Mouse (Mus musculus) forebrain, embryonic 16.5 days (tissue): Measurements from ENCODE around the gene Vash2. TPM values are rescaled to one million over a fixed set of nuclear protein-coding genes. Genes with fewer than 3 reads are reported as not detected.

Experiments
- ATAC-seq: fragments of 200-750 bp; cut with Nextera tagmentation; 2 replicates; pipeline ENCODE4 v1.8.0; 2017; ENCODE audit warnings: mild to moderate bottlenecking, moderate library complexity
- H3K27ac ChIP-seq: fragments of 300-500 bp; sonication (generic); 2 replicates; pipeline ENCODE4 v1.5.1; 2014; ENCODE audit warnings: low read length, control low read depth
- H3K27me3 ChIP-seq: fragments of 300-500 bp; sonication (generic); replicated peaks from 2 replicates; pipeline ENCODE4 v1.6.1; 2014; ENCODE audit warnings: low read length; ENCODE audit not compliant: control insufficient read depth, insufficient read depth
- H3K36me3 ChIP-seq: fragments of 300-500 bp; sonication (generic); 2 replicates; pipeline ENCODE4 v1.6.1; 2014; ENCODE audit not compliant: control insufficient read depth, insufficient read depth
- H3K4me1 ChIP-seq: fragments of 300-500 bp; sonication (generic); replicated peaks from 2 replicates; pipeline ENCODE4 v1.6.1; 2014; ENCODE audit warnings: low read length; ENCODE audit not compliant: control insufficient read depth, insufficient read depth
- H3K4me2 ChIP-seq: fragments of 300-500 bp; sonication (generic); 2 replicates; pipeline ENCODE4 v1.6.1; 2014; ENCODE audit warnings: mild to moderate bottlenecking, low read length, control low read depth
- H3K4me3 ChIP-seq: fragments of 300-500 bp; sonication (generic); replicated peaks from 2 replicates; pipeline ENCODE4 v1.5.1; 2014; ENCODE audit warnings: mild to moderate bottlenecking, low read length, control low read depth
- H3K9ac ChIP-seq: fragments of 300-500 bp; sonication (generic); replicated peaks from 2 replicates; pipeline ENCODE4 v1.6.1; 2014; ENCODE audit warnings: low read depth, low read length, control low read depth
- H3K9me3 ChIP-seq: fragments of 300-500 bp; sonication (generic); 2 replicates; pipeline ENCODE4 v1.6.1; 2016; ENCODE audit warnings: low read length; ENCODE audit not compliant: control insufficient read depth
- WGBS: fragments of 180-500 bp; shearing (Covaris S2); extraction: QIAGEN DNeasy Blood & Tissue Kit; methylation state at CpG from one replicate; pipeline ENCODE4 v1.1.7; 2014; 5-methylcytosine and 5-hydroxymethylcytosine counted together
- polyA plus RNA-seq: library from polyadenylated mRNA; unstranded; fragments of >200 nt; fragmentation: Nextera tagmentation; extraction: Ambion mirVana; gene quantifications from 2 replicates; pipeline ENCODE4 v1.2.1, GENCODE M21; 2015

Vash2 gene
- polyA plus RNA-seq, 1 experiment from 2014 or later: 99.9 TPM

DNA sequence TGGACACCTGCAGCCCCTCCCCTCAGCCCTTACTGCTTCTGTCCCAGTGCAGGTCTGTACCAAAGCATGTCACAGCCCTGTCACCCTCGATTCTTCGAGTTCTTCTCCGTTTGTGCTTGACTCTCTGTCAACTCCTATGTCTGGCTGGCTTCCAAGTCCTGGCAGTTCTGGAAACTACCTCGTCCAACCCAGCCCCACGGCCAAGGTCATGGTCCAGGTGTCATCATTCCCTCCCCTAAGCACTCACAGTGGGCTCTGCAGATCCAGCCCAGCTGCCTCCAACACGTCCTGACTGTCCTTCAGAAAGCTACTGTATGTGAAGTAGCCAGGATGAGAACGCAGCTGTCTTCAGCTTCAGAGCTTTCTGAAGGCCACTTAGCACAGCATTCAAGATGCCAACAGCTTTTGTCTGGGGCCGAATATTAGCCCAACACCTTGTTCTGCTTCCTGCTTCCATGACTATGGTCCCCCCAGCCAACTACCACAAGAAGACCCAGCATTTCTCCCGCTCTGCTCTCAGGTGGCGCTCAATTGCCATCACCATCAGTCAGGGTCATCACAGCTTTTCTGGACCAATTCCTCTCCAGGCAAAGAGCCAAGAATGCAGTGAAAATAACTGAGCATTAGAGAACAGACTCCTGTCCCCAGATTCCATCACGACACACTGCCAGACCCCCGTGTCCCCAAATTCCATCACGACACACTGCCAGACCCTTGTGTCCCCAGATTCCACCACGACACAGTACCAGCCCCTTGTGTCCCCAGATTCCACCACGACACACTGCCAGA is 13.9 kb downstream of the Vash2 start:
- 78% methylated on average over 15 of the region's 15 CpGs for whole genome bisulfite sequencing

DNA sequence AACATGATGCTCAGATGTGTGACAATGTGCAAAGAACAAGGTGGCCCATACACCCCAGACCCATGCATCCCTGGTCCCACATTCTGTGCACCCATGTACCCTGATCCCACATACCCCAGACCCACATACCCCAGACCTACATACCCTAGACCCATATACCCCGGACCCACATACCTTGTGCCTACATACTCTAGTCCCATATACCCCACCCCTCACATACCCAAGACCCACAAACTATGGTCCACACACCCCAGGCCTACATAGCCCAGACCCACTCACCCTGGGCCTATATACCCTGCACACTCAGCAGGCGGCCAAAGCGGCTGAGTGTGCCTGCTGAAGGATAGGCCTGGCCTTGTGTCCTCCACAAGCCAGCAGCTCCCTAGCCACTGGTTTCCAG is 16.3 kb downstream of the Vash2 start:
- H3K27ac ChIP-seq: no peak overlapping the region
- H3K4me1 ChIP-seq: no peaks in the 10 kb centered on the region
- no peak overlapping the region for H3K4me3 ChIP-seq
- H3K27me3 ChIP-seq: no peaks in the 10 kb centered on the region
- H3K9ac ChIP-seq: no peak overlapping the region
- ATAC-seq: 0 out of 2 replicates have a peak, but pooled peaks have one; percentile 40
- 91% methylated on average over 3 of the region's 3 CpGs for WGBS
- H3K9me3 ChIP-seq: no peaks in the 10 kb centered on the region
- peaks cover 29% of the 10 kb centered on the region for H3K36me3 ChIP-seq
- no peak overlapping the region for H3K4me2 ChIP-seq

More for the DNA sequence above, 13.9 kb downstream of the Vash2 start:
- ATAC-seq: no peak
- Histone ChIP-seq H3K4me3 (no peak overlapping the region), H3K4me2 (no peak overlapping the region), H3K27ac (no peak overlapping the region), H3K4me1 (no peaks in the 10 kb centered on the region), H3K9me3 (no peaks in the 10 kb centered on the region), H3K36me3 (peaks cover 17% of the 10 kb centered on the region), H3K27me3 (no peaks in the 10 kb centered on the region), H3K9ac (no peak overlapping the region)

DNA sequence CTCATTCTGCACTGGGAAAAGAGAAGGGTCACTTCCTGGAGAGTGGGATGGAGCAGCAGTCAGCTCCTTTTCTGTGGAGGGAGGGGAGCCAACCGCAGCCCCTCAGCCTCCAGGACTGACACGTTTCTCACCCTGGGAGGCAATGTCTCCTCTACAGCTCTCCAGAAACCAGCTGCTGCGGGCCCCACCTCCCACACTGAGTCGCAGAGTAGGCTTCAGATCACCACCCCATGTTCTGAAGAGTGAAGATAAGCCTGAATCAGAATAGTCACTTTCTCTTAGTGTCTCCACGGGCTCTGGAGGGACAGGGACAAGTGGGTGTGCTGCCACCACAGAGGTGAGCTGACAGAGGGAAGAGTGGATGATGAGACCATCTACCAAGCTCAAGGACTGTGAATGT is 20.3 kb downstream of the Vash2 start:
- Histone ChIP-seq H3K9ac (no peak overlapping the region), H3K4me3 (no peak overlapping the region), H3K27me3 (no peaks in the 10 kb centered on the region), H3K4me1 (no peaks in the 10 kb centered on the region), H3K9me3 (no peaks in the 10 kb centered on the region), H3K27ac (no peak overlapping the region), H3K4me2 (no peak overlapping the region), H3K36me3 (peaks cover 29% of the 10 kb centered on the region)
- 89% methylated on average over 5 of the region's 5 CpGs for WGBS
- ATAC-seq: no peak

DNA sequence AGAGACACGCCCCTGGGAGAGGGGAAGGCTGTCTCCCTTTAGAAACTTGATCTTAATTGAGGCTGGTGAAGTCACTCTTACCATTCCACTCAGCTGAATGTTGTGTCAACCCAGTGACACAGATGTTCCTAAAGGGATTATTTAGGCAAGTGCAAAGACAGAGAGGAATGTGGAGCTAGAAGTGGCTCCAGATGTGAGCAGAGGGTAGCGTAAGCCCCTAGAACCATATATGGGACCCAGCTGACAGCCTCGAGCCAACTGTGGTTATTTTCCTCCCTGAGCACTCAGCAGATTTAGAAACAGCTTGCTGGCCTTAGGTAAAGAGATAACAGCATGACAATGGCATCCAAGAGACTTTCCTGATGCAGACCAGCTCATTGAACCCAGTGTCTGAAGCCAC is 26.1 kb downstream of the Vash2 start:
- ATAC-seq: no peak
- Histone ChIP-seq H3K4me3 (no peak overlapping the region), H3K9ac (no peak overlapping the region), H3K27me3 (no peaks in the 10 kb centered on the region), H3K9me3 (no peaks in the 10 kb centered on the region), H3K27ac (no peak overlapping the region), H3K36me3 (peaks cover 26% of the 10 kb centered on the region), H3K4me2 (no peak overlapping the region), H3K4me1 (no peaks in the 10 kb centered on the region)
- WGBS: 90% methylated on average over 3 of the region's 3 CpGs

DNA sequence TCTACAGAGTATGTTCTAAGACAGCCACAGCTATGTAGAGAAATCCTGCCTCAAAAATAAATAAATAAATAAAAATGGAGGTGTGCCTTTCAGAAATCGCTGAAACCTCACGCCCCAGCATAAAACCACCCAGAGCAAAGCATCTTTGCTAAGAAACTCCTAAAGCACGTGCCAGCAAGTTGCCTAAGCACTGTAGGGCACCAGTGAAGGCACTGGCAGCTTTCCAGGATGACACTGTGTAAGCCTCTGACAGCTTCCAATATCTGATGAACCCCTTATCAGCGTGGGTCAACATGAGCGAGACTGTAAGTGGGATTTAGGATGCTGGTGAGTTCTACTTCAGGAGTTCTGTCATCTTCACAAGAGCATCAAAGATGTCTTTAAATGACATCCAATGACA is 28.1 kb downstream of the Vash2 start:
- H3K36me3 ChIP-seq: peaks cover 20% of the 10 kb centered on the region
- no peak overlapping the region for H3K4me3 ChIP-seq
- no peaks in the 10 kb centered on the region for H3K9me3 ChIP-seq
- no peaks in the 10 kb centered on the region for H3K27me3 ChIP-seq
- no peak for ATAC-seq
- whole genome bisulfite sequencing: 86% methylated on average over 5 of the region's 5 CpGs
- no peak overlapping the region for H3K9ac ChIP-seq
- H3K4me2 ChIP-seq: no peak overlapping the region
- no peak overlapping the region for H3K27ac ChIP-seq
- H3K4me1 ChIP-seq: no peaks in the 10 kb centered on the region

DNA sequence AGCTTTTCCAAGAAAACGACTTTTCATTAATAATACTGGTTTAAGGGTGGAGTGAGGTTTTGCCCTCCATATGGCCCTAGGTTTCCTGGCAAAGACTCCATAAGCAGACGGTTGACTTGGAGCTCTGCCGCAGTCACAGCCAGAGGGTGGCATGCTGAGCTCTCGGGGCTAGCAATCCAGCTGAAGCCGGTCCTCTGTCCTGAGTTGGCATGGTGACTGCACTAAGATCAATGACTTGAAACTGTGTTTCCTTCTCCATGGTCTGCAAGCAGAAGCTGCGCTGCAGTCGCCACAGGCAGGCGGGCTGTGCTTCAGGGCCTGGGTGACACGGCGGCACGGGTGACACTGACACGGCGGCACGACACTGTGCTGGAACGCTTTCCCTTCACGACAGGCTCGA is 30.2 kb downstream of the Vash2 start:
- Histone ChIP-seq H3K36me3 (peaks cover 26% of the 10 kb centered on the region), H3K9ac (no peak overlapping the region), H3K4me1 (no peaks in the 10 kb centered on the region), H3K4me2 (no peak overlapping the region), H3K4me3 (no peak overlapping the region), H3K27ac (no peak overlapping the region), H3K27me3 (no peaks in the 10 kb centered on the region), H3K9me3 (no peaks in the 10 kb centered on the region)
- no peak for ATAC-seq
- WGBS: 93% methylated on average over 17 of the region's 17 CpGs

DNA sequence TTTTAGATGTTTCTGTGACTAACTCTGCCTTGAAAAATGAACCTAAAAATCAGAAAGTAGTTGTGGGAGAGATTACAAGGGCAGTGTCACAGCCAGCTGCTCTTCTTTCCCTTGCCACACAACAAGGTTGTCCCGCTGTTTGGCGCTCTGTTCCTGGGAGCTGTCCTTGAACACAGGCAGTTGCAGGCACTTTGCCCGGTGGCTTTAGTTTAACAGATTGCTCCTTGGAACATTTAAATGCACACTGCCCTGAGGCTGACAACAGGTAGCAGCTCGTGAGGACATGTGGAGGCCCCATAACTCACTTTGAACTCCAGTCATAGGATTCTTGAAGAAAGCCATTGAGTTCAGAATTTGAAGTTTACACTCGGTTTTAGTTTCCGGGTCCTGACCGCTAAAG is 30.7 kb downstream of the Vash2 start:
- 90% methylated on average over 7 of the region's 7 CpGs for WGBS
- Histone ChIP-seq H3K4me2 (no peak overlapping the region), H3K27ac (no peak overlapping the region), H3K9ac (no peak overlapping the region), H3K36me3 (peaks cover 28% of the 10 kb centered on the region), H3K9me3 (no peaks in the 10 kb centered on the region), H3K27me3 (no peaks in the 10 kb centered on the region), H3K4me3 (no peak overlapping the region), H3K4me1 (no peaks in the 10 kb centered on the region)
- ATAC-seq: no peak

DNA sequence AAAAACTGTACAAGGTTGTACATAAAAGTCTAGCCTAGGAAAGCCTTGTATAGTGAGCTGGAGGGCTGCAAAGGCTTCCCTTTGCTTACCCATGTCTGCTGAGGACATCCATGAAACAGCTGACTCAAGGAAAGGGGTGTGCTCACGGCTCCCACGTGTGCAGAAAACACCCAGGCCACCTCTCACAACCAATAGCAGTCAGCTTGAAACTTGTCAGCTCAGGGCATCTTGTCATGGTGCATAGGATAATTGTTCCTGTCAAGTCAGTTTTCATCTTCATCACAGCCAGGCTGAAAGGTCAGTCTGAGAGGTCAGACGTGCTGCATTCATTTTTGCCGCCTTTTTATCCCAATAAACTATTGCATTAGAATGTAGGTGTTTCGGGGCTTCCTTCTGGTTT is 31.1 kb downstream of the Vash2 start:
- Histone ChIP-seq H3K27ac (no peak overlapping the region), H3K36me3 (peaks cover 27% of the 10 kb centered on the region), H3K27me3 (no peaks in the 10 kb centered on the region), H3K4me3 (no peak overlapping the region), H3K9ac (no peak overlapping the region), H3K4me2 (no peak overlapping the region), H3K4me1 (no peaks in the 10 kb centered on the region), H3K9me3 (no peaks in the 10 kb centered on the region)
- ATAC-seq: no peak
- WGBS: 89% methylated on average over 5 of the region's 5 CpGs

DNA sequence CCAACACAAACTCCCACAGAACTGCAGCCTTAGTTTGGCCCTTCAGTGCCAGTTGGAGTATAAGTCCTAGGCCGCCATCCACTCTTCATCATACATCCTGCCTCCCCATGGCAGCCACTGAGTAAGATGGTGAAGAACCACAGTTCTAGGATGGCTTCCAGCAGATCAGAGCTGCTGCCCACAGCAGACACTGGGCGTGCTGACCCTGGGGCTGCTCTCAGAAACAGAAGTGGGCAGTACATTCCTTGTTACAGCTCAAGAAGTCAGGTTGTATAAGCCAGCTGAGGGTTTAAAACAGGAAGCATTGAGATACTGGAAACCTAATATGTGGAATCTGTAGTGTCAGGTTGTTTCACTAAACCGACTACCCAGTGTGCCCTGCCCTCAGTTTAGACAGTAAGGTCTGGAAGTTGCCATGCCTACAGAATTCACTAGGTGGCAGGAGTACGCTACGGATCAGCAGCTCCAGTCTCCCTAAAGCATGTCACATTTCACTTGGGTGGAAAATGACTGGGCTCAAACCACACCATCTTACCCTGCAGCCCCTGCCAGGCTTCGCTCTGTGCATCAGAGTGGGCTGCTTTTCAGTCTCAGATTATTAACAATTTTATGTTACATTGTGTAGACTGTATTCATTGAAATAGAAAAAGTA is 34.9 kb downstream of the Vash2 start:
- Histone ChIP-seq H3K9me3 (no peaks in the 10 kb centered on the region), H3K9ac (no peak overlapping the region), H3K4me1 (no peaks in the 10 kb centered on the region), H3K36me3 (peaks cover 44% of the 10 kb centered on the region), H3K4me2 (no peak overlapping the region), H3K27ac (no peak overlapping the region), H3K4me3 (no peak overlapping the region), H3K27me3 (no peaks in the 10 kb centered on the region)
- WGBS: 48% methylated on average over 6 of the region's 6 CpGs
- ATAC-seq: peak; percentile 89
